In the genomic region with DNA sequence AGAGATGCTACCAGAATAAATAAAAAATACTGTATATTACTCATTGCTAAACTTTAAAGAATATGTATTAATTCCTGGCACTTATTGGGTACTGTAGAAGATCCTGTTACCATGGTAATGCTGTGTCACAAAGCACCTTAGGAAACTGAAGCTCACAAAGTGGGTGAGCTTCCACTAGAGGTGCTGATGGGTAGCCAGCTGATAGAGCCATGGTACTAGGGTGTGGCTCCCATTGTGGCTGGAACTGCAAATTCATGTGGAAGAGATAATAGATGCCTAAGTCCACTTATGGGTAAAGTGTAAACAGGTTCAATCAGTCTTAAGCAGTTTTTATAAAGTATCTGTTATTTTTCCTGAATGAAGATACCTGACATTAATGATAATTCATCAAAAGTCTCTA, we compare ENCODE assay signal across 25 mouse cellular contexts.
DNase-seq lines count a peak whose midpoint lies in the region; ATAC-seq and TF ChIP-seq lines count a peak whose summit lies in the region.
"Had no signal": no experiment of that assay in that cellular context is flagged by ENCODE, and none has a peak within 500 bp of the region (broad histone marks: within the 10 kb centered on the region; RNA-seq: fewer than 3 reads in every experiment).

No protein-coding gene starts in this region.

- DNase-seq in liver: no peak
- DNase-seq in MEL (ENCODE audit: low read depth, low spot score): peak; percentile 32
- no peak for DNase-seq in stomach, postnatal 0 days (ENCODE audit: low spot score)
- no peak for DNase-seq in embryo, embryonic 9.5 days (ENCODE audit: extremely low spot score)
- DNase-seq in adrenal gland, postnatal 14 days: no peak
- DNase-seq: adrenal gland, adult 8-10 months; cerebellum, adult 8-10 months; gastrocnemius, postnatal 10 days; heart, postnatal 10 days; kidney, adult 11 months; kidney, postnatal 4 days; lung, postnatal 4 days; right cerebral cortex, adult 18-20 months; thymus, adult 2 months; thymus, postnatal 4 days had no signal

- no peak for TF ChIP-seq RAD21 in MEL (IDR thresholded peaks at IDR 0.05; ENCODE audit: low read depth, low read length)

- no peaks in the 10 kb centered on the region for H3K9me3 ChIP-seq in liver, embryonic 12.5 days (replicated peaks)
- H3K9me3 ChIP-seq in MEL (replicated peaks; ENCODE audit: insufficient read depth, low read length): no peaks in the 10 kb centered on the region
- H3K9me3 ChIP-seq in stomach, postnatal 0 days (ENCODE audit: control insufficient read depth, low read length): no peaks in the 10 kb centered on the region
- H3K9me3 ChIP-seq: embryonic facial prominence, embryonic 10.5 days; forebrain, embryonic 10.5 days; lung, embryonic 15.5 days; midbrain, embryonic 10.5 days; neural tube, embryonic 15.5 days had no signal

- no peak overlapping the region for H3K4me2 ChIP-seq in liver, embryonic 12.5 days
- H3K4me2 ChIP-seq in stomach, postnatal 0 days (replicated peaks; ENCODE audit: low read depth): no peak overlapping the region
- H3K4me2 ChIP-seq: heart, embryonic 11.5 days; lung, embryonic 15.5 days; neural tube, embryonic 15.5 days had no signal

- H3K27me3 ChIP-seq in liver, embryonic 12.5 days (replicated peaks): no peaks in the 10 kb centered on the region
- H3K27me3 ChIP-seq in MEL (ENCODE audit: control insufficient read depth in 1 of 2, insufficient read depth in 2 of 2, low read length in 2 of 2): no peaks in the 10 kb centered on the region
- no peaks in the 10 kb centered on the region for H3K27me3 ChIP-seq in stomach, postnatal 0 days (ENCODE audit: control insufficient read depth, insufficient read depth, low read length)
- H3K27me3 ChIP-seq: lung, embryonic 15.5 days; neural tube, embryonic 15.5 days had no signal

- H3K4me1 ChIP-seq in liver, embryonic 12.5 days: 0 out of 2 replicates have a peak, but pooled peaks cover 8% of the 10 kb centered on the region
- H3K4me1 ChIP-seq in MEL (ENCODE audit: control insufficient read depth in 1 of 2, insufficient read depth in 2 of 2, low read length in 2 of 2): no peaks in the 10 kb centered on the region
- H3K4me1 ChIP-seq in stomach, postnatal 0 days (replicated peaks; ENCODE audit: control insufficient read depth, insufficient read depth): no peaks in the 10 kb centered on the region
- H3K4me1 ChIP-seq: lung, embryonic 15.5 days had no signal

- TF ChIP-seq POLR2A in MEL (IDR thresholded peaks at IDR 0.05; ENCODE audit: control insufficient read depth in 1 of 2, insufficient read depth in 1 of 2, low read depth in 1 of 2, low read length in 2 of 2, poor library complexity in 1 of 2): no peak

- peak in 1 of 3 experiments; percentile 7; a peak in 1 of 6 replicates for TF ChIP-seq CTCF in MEL (IDR thresholded peaks at IDR 0.05 in 2 of 3, conservative IDR thresholded peaks at IDR 0.05 in 1 of 3; ENCODE audit: control insufficient read depth in 1 of 3, insufficient read depth in 1 of 3, low read depth in 2 of 3, low read length in 3 of 3, poor library complexity in 1 of 3, severe bottlenecking in 1 of 3)
- TF ChIP-seq CTCF in stomach, postnatal 0 days (IDR thresholded peaks at IDR 0.05; ENCODE audit: low read depth): 0 out of 2 replicates have a peak, but pooled peaks have one; percentile 17

- ATAC-seq in liver, embryonic 12.5 days: peak; percentile 76
- ATAC-seq in common myeloid progenitor, adult 5-6 weeks (replicated peaks; ENCODE audit: low read depth, poor library complexity, severe bottlenecking): peak; percentile 60; the same call in 1 of the 2 replicates
- ATAC-seq in stomach, postnatal 0 days (ENCODE audit: low FRiP score, low TSS enrichment): no peak
- ATAC-seq: hindbrain, postnatal 0 days had no signal

- no peaks in the 10 kb centered on the region for H3K79me2 ChIP-seq in MEL (ENCODE audit: control insufficient read depth, insufficient read depth, low read length, poor library complexity)

- H3K27ac ChIP-seq in liver, embryonic 12.5 days: no peak overlapping the region
- no peak overlapping the region for H3K27ac ChIP-seq in MEL (ENCODE audit: control insufficient read depth, low read depth, low read length)
- H3K27ac ChIP-seq in stomach, postnatal 0 days (replicated peaks): no peak overlapping the region
- H3K27ac ChIP-seq: embryonic facial prominence, embryonic 10.5 days; forebrain, embryonic 10.5 days; hindbrain, postnatal 0 days; left cerebral cortex, adult 2 months; lung, embryonic 15.5 days; midbrain, embryonic 10.5 days; neural tube, embryonic 15.5 days had no signal

- TF ChIP-seq EP300 in MEL (IDR thresholded peaks at IDR 0.05; ENCODE audit: low read depth in 1 of 2, low read length in 2 of 2): no peak
- no peak for TF ChIP-seq EP300 in stomach, postnatal 0 days (optimal IDR thresholded peaks at IDR 0.05)

- no peak overlapping the region for H3K4me3 ChIP-seq in liver, embryonic 12.5 days
- no peak overlapping the region for H3K4me3 ChIP-seq in MEL (ENCODE audit: control insufficient read depth in 1 of 2, insufficient read depth in 1 of 2, low read depth in 2 of 2, low read length in 2 of 2)
- no peak overlapping the region for H3K4me3 ChIP-seq in stomach, postnatal 0 days (ENCODE audit: low read depth, low read length)
- H3K4me3 ChIP-seq: embryonic facial prominence, embryonic 10.5 days; forebrain, embryonic 10.5 days; left cerebral cortex, adult 2 months; lung, embryonic 15.5 days; midbrain, embryonic 10.5 days; neural tube, embryonic 15.5 days had no signal

- H3K9ac ChIP-seq in liver, embryonic 12.5 days: no peak overlapping the region
- H3K9ac ChIP-seq in MEL (ENCODE audit: control insufficient read depth, low read depth, low read length, poor library complexity, severe bottlenecking): no peak overlapping the region
- H3K9ac ChIP-seq in stomach, postnatal 0 days (ENCODE audit: low read length): no peak overlapping the region
- H3K9ac ChIP-seq: lung, embryonic 15.5 days; neural tube, embryonic 15.5 days had no signal

- peaks cover 34% of the 10 kb centered on the region for H3K36me3 ChIP-seq in liver, embryonic 12.5 days
- no peaks in the 10 kb centered on the region for H3K36me3 ChIP-seq in MEL (ENCODE audit: control insufficient read depth in 1 of 2, insufficient read depth in 2 of 2, low read length in 2 of 2)
- no peaks in the 10 kb centered on the region for H3K36me3 ChIP-seq in stomach, postnatal 0 days (ENCODE audit: control insufficient read depth, insufficient read depth, low read length)
- H3K36me3 ChIP-seq: embryonic facial prominence, embryonic 10.5 days; forebrain, embryonic 10.5 days; lung, embryonic 15.5 days; midbrain, embryonic 10.5 days; neural tube, embryonic 15.5 days had no signal

TF ChIP-seq in MEL, 35 proteins besides CTCF, POLR2A, EP300 and RAD21:
- TF ChIP-seq ZNF384 (IDR thresholded peaks at IDR 0.05; ENCODE audit: low read depth, low read length): no peak
- TF ChIP-seq POLR2AphosphoS5 (IDR thresholded peaks at IDR 0.05; ENCODE audit: borderline replicate concordance, low read depth, low read length): no peak
- TF ChIP-seq MXI1 (IDR thresholded peaks at IDR 0.05; ENCODE audit: low read depth, low read length): no peak
- no peak for TF ChIP-seq HCFC1 (IDR thresholded peaks at IDR 0.05; ENCODE audit: low read depth, low read length)
- TF ChIP-seq ZKSCAN1 (IDR thresholded peaks at IDR 0.05; ENCODE audit: low read depth, low read length): no peak
- TF ChIP-seq MEF2A (IDR thresholded peaks at IDR 0.05; ENCODE audit: extremely low read depth, insufficient replicate concordance, low read depth, low read length, poor library complexity, severe bottlenecking): no peak
- TF ChIP-seq KAT2A (conservative IDR thresholded peaks at IDR 0.05; ENCODE audit: low read depth, low read length): no peak
- no peak for TF ChIP-seq MAX (IDR thresholded peaks at IDR 0.05; ENCODE audit: low read length)
